Comparison of ENCODE assay signal across 28 mouse cellular contexts in genomic region chr8:77982031-77982430, GRCm38 (mm10).
"Had no signal": no experiment of that assay in that cellular context is flagged by ENCODE, and none has a peak within 500 bp of the region (broad histone marks: within the 10 kb centered on the region; RNA-seq: fewer than 3 reads in every experiment).

No protein-coding gene starts in this region.

- H3K4me2 ChIP-seq: limb, embryonic 12.5 days; limb, embryonic 13.5 days; limb, embryonic 15.5 days; liver, embryonic 11.5 days; liver, embryonic 12.5 days; liver, embryonic 13.5 days; liver, embryonic 15.5 days; lung, embryonic 14.5 days; lung, embryonic 15.5 days; midbrain, embryonic 11.5 days; midbrain, embryonic 12.5 days; midbrain, embryonic 13.5 days; midbrain, embryonic 15.5 days had no signal

- H3K9ac ChIP-seq: limb, embryonic 12.5 days; limb, embryonic 13.5 days; limb, embryonic 15.5 days; liver, embryonic 12.5 days; liver, embryonic 13.5 days; liver, embryonic 14.5 days; liver, embryonic 15.5 days; liver, postnatal 0 days; lung, embryonic 14.5 days; lung, embryonic 15.5 days; midbrain, embryonic 12.5 days; midbrain, embryonic 13.5 days; midbrain, embryonic 15.5 days had no signal

- H3K9me3 ChIP-seq: limb, embryonic 10.5 days; limb, embryonic 12.5 days; limb, embryonic 13.5 days; limb, embryonic 15.5 days; liver, embryonic 12.5 days; liver, embryonic 13.5 days; liver, embryonic 15.5 days; lung, embryonic 15.5 days; midbrain, embryonic 10.5 days; midbrain, embryonic 12.5 days; midbrain, embryonic 13.5 days; midbrain, embryonic 15.5 days had no signal

- H3K27me3 ChIP-seq: limb, embryonic 12.5 days; limb, embryonic 13.5 days; limb, embryonic 15.5 days; liver, embryonic 12.5 days; liver, embryonic 13.5 days; liver, embryonic 15.5 days; lung, embryonic 15.5 days; megakaryocyte, embryonic 14.5 days; midbrain, embryonic 12.5 days; midbrain, embryonic 13.5 days; midbrain, embryonic 15.5 days had no signal

- H3K27ac ChIP-seq: limb, embryonic 10.5 days; limb, embryonic 12.5 days; limb, embryonic 13.5 days; limb, embryonic 15.5 days; liver, embryonic 12.5 days; liver, embryonic 13.5 days; liver, embryonic 14.5 days; liver, embryonic 15.5 days; macrophage; midbrain, embryonic 10.5 days; midbrain, embryonic 12.5 days; midbrain, embryonic 13.5 days; midbrain, embryonic 15.5 days had no signal

- H3K4me1 ChIP-seq: limb, embryonic 10.5 days; limb, embryonic 12.5 days; limb, embryonic 13.5 days; limb, embryonic 15.5 days; liver, embryonic 12.5 days; liver, embryonic 13.5 days; liver, embryonic 15.5 days; megakaryocyte, embryonic 14.5 days; midbrain, embryonic 10.5 days; midbrain, embryonic 12.5 days; midbrain, embryonic 13.5 days; midbrain, embryonic 15.5 days had no signal

- H3K36me3 ChIP-seq: limb, embryonic 10.5 days; limb, embryonic 12.5 days; limb, embryonic 13.5 days; limb, embryonic 15.5 days; liver, embryonic 12.5 days; liver, embryonic 13.5 days; liver, embryonic 15.5 days; lung, embryonic 15.5 days; midbrain, embryonic 10.5 days; midbrain, embryonic 12.5 days; midbrain, embryonic 13.5 days; midbrain, embryonic 15.5 days had no signal

- H3K4me3 ChIP-seq: limb, embryonic 10.5 days; limb, embryonic 12.5 days; limb, embryonic 13.5 days; limb, embryonic 15.5 days; liver, embryonic 12.5 days; liver, embryonic 13.5 days; liver, embryonic 15.5 days; lung, embryonic 15.5 days; megakaryocyte, embryonic 14.5 days; midbrain, embryonic 10.5 days; midbrain, embryonic 12.5 days; midbrain, embryonic 13.5 days; midbrain, embryonic 15.5 days; myocyte had no signal

- DNase-seq: liver; liver, embryonic 13.5 days; liver, postnatal 0 days; lung, adult 18-20 months; lung, adult 2 months; lung, embryonic 14.5 days; lung, postnatal 10 days; lung, postnatal 14 days; lung, postnatal 36 days; lung, postnatal 4 days; midbrain, embryonic 14.5 days had no signal
